Mouse (Mus musculus): ENCODE results near the gene Tex101. TPM values are rescaled to one million over a fixed set of nuclear protein-coding genes. Genes with fewer than 3 reads are reported as not detected.
"Not testable (repeated sequence)": the region's sequence is repeated elsewhere in the genome, so short reads cannot be mapped to it uniquely, and the experiment has no call there.

The Tex101 gene
- not detected in 2 replicates for polyA plus RNA-seq (2015; fragmentation: Nextera tagmentation; extraction: Ambion mirVana)

- H3K4me2 ChIP-seq (replicated peaks) = no peak within 1 kb of the TSS
- WGBS = 90% methylated on average over 9 of the region's 9 CpGs
- no peaks in the 10 kb centered on the region for H3K36me3 ChIP-seq
- H3K9ac ChIP-seq (replicated peaks) = no peak within 1 kb of the TSS
- no peaks in the 10 kb centered on the region for H3K4me1 ChIP-seq
- no peaks in the 10 kb centered on the region for H3K9me3 ChIP-seq
- H3K27me3 ChIP-seq = no peaks in the 10 kb centered on the region
- no peak for ATAC-seq (replicated peaks)
- no peak within 1 kb of the TSS for H3K27ac ChIP-seq (replicated peaks)
- H3K4me3 ChIP-seq = no peak within 1 kb of the TSS
Observed at GRCm38 (mm10) chr7:24676575-24676974, at the start of gene Tex101. Gene Tex101 (minus strand): TSS chr7:24676675.

GRCm38 (mm10) chr7:24715039-24715438, 38.6 kb upstream of the Tex101 start:
- no peak overlapping the region for H3K4me3 ChIP-seq
- H3K36me3 ChIP-seq = no peaks in the 10 kb centered on the region
- no peaks in the 10 kb centered on the region for H3K4me1 ChIP-seq
- H3K27me3 ChIP-seq = no peaks in the 10 kb centered on the region
- no peak overlapping the region for H3K4me2 ChIP-seq (replicated peaks)
- H3K9me3 ChIP-seq = no peaks in the 10 kb centered on the region
- WGBS = 83% methylated on average over 6 of the region's 6 CpGs
- H3K27ac ChIP-seq (replicated peaks) = no peak overlapping the region
- H3K9ac ChIP-seq (replicated peaks) = no peak overlapping the region
- ATAC-seq (replicated peaks) = no peak

- WGBS = 96% methylated on average over 14 of the region's 14 CpGs
- Histone ChIP-seq H3K9ac (replicated peaks) (no peak within 1 kb of the TSS), H3K36me3 (no peaks in the 10 kb centered on the region), H3K4me3 (no peak within 1 kb of the TSS), H3K27me3 (no peaks in the 10 kb centered on the region), H3K27ac (replicated peaks) (no peak within 1 kb of the TSS), H3K4me2 (replicated peaks) (no peak within 1 kb of the TSS), H3K4me1 (no peaks in the 10 kb centered on the region), H3K9me3 (no peaks in the 10 kb centered on the region)
- ATAC-seq (replicated peaks) = no peak
Observed at GRCm38 (mm10) chr7:24708832-24709292, 32.4 kb upstream of the Tex101 start, which contains the start of gene BC049730. Gene BC049730 (plus strand): TSS chr7:24709242.

- not testable (repeated sequence) for ATAC-seq (replicated peaks); H3K9ac ChIP-seq (replicated peaks); H3K4me3 ChIP-seq; H3K27ac ChIP-seq (replicated peaks); H3K36me3 ChIP-seq; H3K9me3 ChIP-seq; H3K4me2 ChIP-seq (replicated peaks); H3K27me3 ChIP-seq; H3K4me1 ChIP-seq
- WGBS = 86% methylated on average over 9 of the region's 9 CpGs
Observed at GRCm38 (mm10) chr7:24702841-24703240, 26.4 kb upstream of the Tex101 start.

GRCm38 (mm10) chr7:24697891-24698290, 21.4 kb upstream of the Tex101 start:
- H3K4me1 ChIP-seq; H3K4me3 ChIP-seq; ATAC-seq (replicated peaks); H3K27ac ChIP-seq (replicated peaks); H3K36me3 ChIP-seq; H3K9me3 ChIP-seq; H3K4me2 ChIP-seq (replicated peaks); H3K9ac ChIP-seq (replicated peaks); H3K27me3 ChIP-seq: not testable (repeated sequence)
- WGBS = 91% methylated on average over 4 of the region's 4 CpGs

GRCm38 (mm10) chr7:24692693-24693092, 16.2 kb upstream of the Tex101 start:
- H3K9ac ChIP-seq (replicated peaks); H3K4me2 ChIP-seq (replicated peaks); H3K27ac ChIP-seq (replicated peaks); H3K4me3 ChIP-seq; ATAC-seq (replicated peaks); H3K27me3 ChIP-seq; H3K4me1 ChIP-seq; H3K36me3 ChIP-seq; H3K9me3 ChIP-seq: not testable (repeated sequence)
- 75% methylated on average over 3 of the region's 3 CpGs for WGBS

GRCm38 (mm10) chr7:24687519-24687918, 11.0 kb upstream of the Tex101 start:
- not testable (repeated sequence) for H3K27me3 ChIP-seq; H3K9ac ChIP-seq (replicated peaks); H3K4me3 ChIP-seq; H3K27ac ChIP-seq (replicated peaks); H3K4me2 ChIP-seq (replicated peaks); H3K36me3 ChIP-seq; H3K9me3 ChIP-seq; ATAC-seq (replicated peaks); H3K4me1 ChIP-seq
- 93% methylated on average over 10 of the region's 10 CpGs for WGBS

GRCm38 (mm10) chr7:24684121-24684520, 7.6 kb upstream of the Tex101 start:
- 81% methylated on average over 7 of the region's 7 CpGs for WGBS
- not testable (repeated sequence) for H3K27ac ChIP-seq (replicated peaks); ATAC-seq (replicated peaks); H3K9ac ChIP-seq (replicated peaks); H3K4me3 ChIP-seq; H3K4me2 ChIP-seq (replicated peaks); H3K27me3 ChIP-seq; H3K36me3 ChIP-seq; H3K4me1 ChIP-seq; H3K9me3 ChIP-seq

GRCm38 (mm10) chr7:24671944-24672439, 4.5 kb downstream of the Tex101 start:
- no peaks in the 10 kb centered on the region for H3K36me3 ChIP-seq
- H3K9me3 ChIP-seq = no peaks in the 10 kb centered on the region
- no peak for ATAC-seq (replicated peaks)
- H3K4me1 ChIP-seq = no peaks in the 10 kb centered on the region
- no peak overlapping the region for H3K4me3 ChIP-seq
- WGBS = 95% methylated on average over 23 of the region's 23 CpGs
- no peak overlapping the region for H3K27ac ChIP-seq (replicated peaks)
- H3K9ac ChIP-seq (replicated peaks) = no peak overlapping the region
- no peak overlapping the region for H3K4me2 ChIP-seq (replicated peaks)
- no peaks in the 10 kb centered on the region for H3K27me3 ChIP-seq

- WGBS = 78% methylated on average over 9 of the region's 9 CpGs
- Histone ChIP-seq H3K4me3 (no peak overlapping the region), H3K36me3 (no peaks in the 10 kb centered on the region), H3K4me1 (no peaks in the 10 kb centered on the region), H3K27me3 (0 out of 2 replicates have a peak, but pooled peaks cover 2% of the 10 kb centered on the region), H3K4me2 (replicated peaks) (no peak overlapping the region), H3K9ac (replicated peaks) (no peak overlapping the region), H3K9me3 (no peaks in the 10 kb centered on the region), H3K27ac (replicated peaks) (no peak overlapping the region)
- no peak for ATAC-seq (replicated peaks)
Observed at GRCm38 (mm10) chr7:24664959-24665358, 11.5 kb downstream of the Tex101 start.

- ATAC-seq (replicated peaks) = no peak
- Histone ChIP-seq H3K27ac (replicated peaks) (no peak overlapping the region), H3K4me1 (no peaks in the 10 kb centered on the region), H3K27me3 (0 out of 2 replicates have a peak, but pooled peaks cover 2% of the 10 kb centered on the region), H3K9me3 (no peaks in the 10 kb centered on the region), H3K4me2 (replicated peaks) (no peak overlapping the region), H3K9ac (replicated peaks) (no peak overlapping the region), H3K4me3 (no peak overlapping the region), H3K36me3 (no peaks in the 10 kb centered on the region)
- 34% methylated on average over 8 of the region's 8 CpGs for WGBS
Observed at GRCm38 (mm10) chr7:24664301-24664700, 12.2 kb downstream of the Tex101 start.

- Histone ChIP-seq H3K9me3 (no peaks in the 10 kb centered on the region), H3K27ac (replicated peaks) (no peak overlapping the region), H3K27me3 (0 out of 2 replicates have a peak, but pooled peaks cover 2% of the 10 kb centered on the region), H3K4me3 (no peak overlapping the region), H3K9ac (replicated peaks) (no peak overlapping the region), H3K36me3 (no peaks in the 10 kb centered on the region), H3K4me2 (replicated peaks) (no peak overlapping the region), H3K4me1 (no peaks in the 10 kb centered on the region)
- ATAC-seq (replicated peaks) = peak; percentile 58; the same call in 1 of the 2 replicates
- WGBS = 15% methylated on average over 8 of the region's 8 CpGs
Observed at GRCm38 (mm10) chr7:24662575-24662974, 13.9 kb downstream of the Tex101 start.

Measured in forebrain, embryonic 15.5 days (tissue).